Comparison of ENCODE assay signal across 7 mouse cellular contexts in genomic region chr16:23988466-23989208, GRCm38 (mm10). TPM values are rescaled to one million over a fixed set of nuclear protein-coding genes. Genes with fewer than 3 reads are reported as not detected.
DNase-seq lines count a peak whose midpoint lies in the region; ATAC-seq and TF ChIP-seq lines count a peak whose summit lies in the region.

Gene Gm37419 (plus strand): TSS chr16:23988482.
Gene Bcl6 (minus strand): TSS chr16:23988852.

- peak within 1 kb of the TSS; percentile 61 for H3K4me3 ChIP-seq in embryonic facial prominence, embryonic 11.5 days (ENCODE audit: low read depth, low read length)
- H3K4me3 ChIP-seq in heart, adult 2 months = peak within 1 kb of the TSS; percentile 76
- H3K4me3 ChIP-seq in kidney, adult 2 months (ENCODE audit: insufficient read depth, low read depth, low read length) = peak within 1 kb of the TSS; percentile 91
- peak within 1 kb of the TSS; percentile 59 for H3K4me3 ChIP-seq in limb, embryonic 11.5 days (ENCODE audit: low read depth, low read length)
- peak within 1 kb of the TSS; percentile 69 for H3K4me3 ChIP-seq in midbrain, embryonic 13.5 days (replicated peaks)
- peak within 1 kb of the TSS; percentile 70 for H3K4me3 ChIP-seq in small intestine, adult 2 months (ENCODE audit: low read depth, low read length)

- H3K4me1 ChIP-seq in embryonic facial prominence, embryonic 11.5 days (ENCODE audit: control insufficient read depth, insufficient read depth, low read length) = peaks cover 2% of the 10 kb centered on the region; the same call in 1 of the 2 replicates
- peaks cover 2% of the 10 kb centered on the region for H3K4me1 ChIP-seq in heart, adult 2 months (ENCODE audit: control insufficient read depth, insufficient read depth, low read length)
- peaks cover 20% of the 10 kb centered on the region for H3K4me1 ChIP-seq in kidney, adult 2 months (ENCODE audit: control insufficient read depth, insufficient read depth, low read length)
- peaks cover 19% of the 10 kb centered on the region; the same call in 1 of the 2 replicates for H3K4me1 ChIP-seq in limb, embryonic 11.5 days (ENCODE audit: control insufficient read depth, insufficient read depth, low read length)
- H3K4me1 ChIP-seq in midbrain, embryonic 13.5 days (replicated peaks) = peaks cover 40% of the 10 kb centered on the region
- H3K4me1 ChIP-seq in small intestine, adult 2 months (ENCODE audit: control insufficient read depth, insufficient read depth, insufficient read length, low read length) = peaks cover 12% of the 10 kb centered on the region

- no peaks in the 10 kb centered on the region for H3K36me3 ChIP-seq in embryonic facial prominence, embryonic 11.5 days (replicated peaks; ENCODE audit: control insufficient read depth, insufficient read depth, low read depth, low read length)
- no peaks in the 10 kb centered on the region; the same call in none of the 2 replicates for H3K36me3 ChIP-seq in heart, adult 2 months (ENCODE audit: control insufficient read depth, insufficient read depth, low read length)
- H3K36me3 ChIP-seq in kidney, adult 2 months (ENCODE audit: control insufficient read depth, insufficient read depth, low read length) = no peaks in the 10 kb centered on the region
- no peaks in the 10 kb centered on the region for H3K36me3 ChIP-seq in limb, embryonic 11.5 days (ENCODE audit: control insufficient read depth, insufficient read depth, low read length)
- no peaks in the 10 kb centered on the region for H3K36me3 ChIP-seq in midbrain, embryonic 13.5 days
- H3K36me3 ChIP-seq in small intestine, adult 2 months (ENCODE audit: control insufficient read depth, insufficient read depth, low read length) = no peaks in the 10 kb centered on the region

- peak; percentile 83 for DNase-seq in adrenal gland, postnatal 25 days
- DNase-seq in embryonic facial prominence, embryonic 11.5 days (ENCODE audit: low spot score) = peak; percentile 92
- DNase-seq in heart, adult 2 months = peak; percentile 88 to 91
- peak; percentile 95 for DNase-seq in kidney, adult 2 months
- peak; percentile 87 for DNase-seq in limb, embryonic 11.5 days (ENCODE audit: low spot score)

- intact Hi-C loops in heart, adult 2 months (cut with DNase I) = loop anchor here (1.0 to 10.0 kb wide), 7 partner anchors 250 to 1071 kb away; no protein-coding TSS in a partner anchor

- WGBS in embryonic facial prominence, embryonic 11.5 days = under 1% methylated on average over 68 of the region's 68 CpGs
- WGBS in heart, adult 2 months = under 1% methylated on average over 67 of the region's 68 CpGs
- WGBS in kidney, adult 2 months = under 1% methylated on average over 68 of the region's 68 CpGs
- WGBS in limb, embryonic 11.5 days = under 1% methylated on average over 68 of the region's 68 CpGs
- WGBS in midbrain, embryonic 13.5 days = under 1% methylated on average over 68 of the region's 68 CpGs
- under 1% methylated on average over 68 of the region's 68 CpGs for WGBS in small intestine, adult 2 months

- no peaks in the 10 kb centered on the region for H3K79me2 ChIP-seq in heart, adult 2 months (replicated peaks; ENCODE audit: control insufficient read depth, insufficient read depth, low read length)

- peak; percentile 96 for TF ChIP-seq POLR2A in heart, adult 2 months (IDR thresholded peaks at IDR 0.05; ENCODE audit: insufficient read depth, low read depth, low read length)
- TF ChIP-seq POLR2A in kidney, adult 2 months (IDR thresholded peaks at IDR 0.05; ENCODE audit: low read depth, low read length) = peak; percentile 74
- TF ChIP-seq POLR2A in small intestine, adult 2 months (IDR thresholded peaks at IDR 0.05; ENCODE audit: low read depth, low read length) = peak; percentile 92

- H3K9me3 ChIP-seq in embryonic facial prominence, embryonic 11.5 days (replicated peaks; ENCODE audit: control insufficient read depth, low read length) = no peaks in the 10 kb centered on the region
- no peaks in the 10 kb centered on the region for H3K9me3 ChIP-seq in limb, embryonic 11.5 days (ENCODE audit: control insufficient read depth, low read length)
- no peaks in the 10 kb centered on the region for H3K9me3 ChIP-seq in midbrain, embryonic 13.5 days

- ATAC-seq in embryonic facial prominence, embryonic 11.5 days (replicated peaks; ENCODE audit: insufficient number of reproducible peaks, low FRiP score, low TSS enrichment, low read depth) = peak; percentile 81
- ATAC-seq in limb, embryonic 11.5 days (ENCODE audit: insufficient number of reproducible peaks, low FRiP score, low TSS enrichment, low read depth) = peak; percentile 71
- ATAC-seq in midbrain, embryonic 13.5 days = peak; percentile 80

- peak within 1 kb of the TSS; percentile 76 for H3K9ac ChIP-seq in embryonic facial prominence, embryonic 11.5 days (replicated peaks; ENCODE audit: low read length)
- H3K9ac ChIP-seq in heart, adult 2 months (ENCODE audit: low read depth, low read length) = peak within 1 kb of the TSS; percentile 96
- H3K9ac ChIP-seq in limb, embryonic 11.5 days (ENCODE audit: low read length) = peak within 1 kb of the TSS; percentile 86
- peak within 1 kb of the TSS; percentile 81 for H3K9ac ChIP-seq in midbrain, embryonic 13.5 days (replicated peaks)

- TF ChIP-seq EP300 in heart, adult 2 months (IDR thresholded peaks at IDR 0.05; ENCODE audit: insufficient read depth, low read depth, low read length) = peak; percentile 49; the same call in 1 of the 2 replicates

- peak within 1 kb of the TSS; percentile 97 for H3K4me2 ChIP-seq in embryonic facial prominence, embryonic 11.5 days (ENCODE audit: low read depth, low read length)
- peak within 1 kb of the TSS; percentile 87 for H3K4me2 ChIP-seq in limb, embryonic 11.5 days (ENCODE audit: low read depth, severe bottlenecking)
- peak within 1 kb of the TSS; percentile 91 for H3K4me2 ChIP-seq in midbrain, embryonic 13.5 days (replicated peaks)

- H3K27me3 ChIP-seq in embryonic facial prominence, embryonic 11.5 days (ENCODE audit: control insufficient read depth, insufficient read depth, low read length) = peaks cover 5% of the 10 kb centered on the region
- H3K27me3 ChIP-seq in heart, adult 2 months (ENCODE audit: control insufficient read depth, insufficient read depth, low read length) = no peaks in the 10 kb centered on the region; the same call in 1 of the 2 replicates
- no peaks in the 10 kb centered on the region for H3K27me3 ChIP-seq in kidney, adult 2 months (replicated peaks; ENCODE audit: control insufficient read depth, insufficient read depth, low read length)
- H3K27me3 ChIP-seq in limb, embryonic 11.5 days (ENCODE audit: control insufficient read depth, insufficient read depth, low read length) = peaks cover 10% of the 10 kb centered on the region; the same call in 1 of the 2 replicates
- peaks cover 41% of the 10 kb centered on the region for H3K27me3 ChIP-seq in midbrain, embryonic 13.5 days
- H3K27me3 ChIP-seq in small intestine, adult 2 months (ENCODE audit: control insufficient read depth, insufficient read depth, low read length) = no peaks in the 10 kb centered on the region

- peak within 1 kb of the TSS; percentile 96 for H3K27ac ChIP-seq in embryonic facial prominence, embryonic 11.5 days (replicated peaks; ENCODE audit: low read depth, low read length)
- H3K27ac ChIP-seq in heart, adult 2 months = peak within 1 kb of the TSS; percentile 99
- peak within 1 kb of the TSS; percentile 98 for H3K27ac ChIP-seq in kidney, adult 2 months (ENCODE audit: insufficient read depth, low read depth, low read length)
- H3K27ac ChIP-seq in limb, embryonic 11.5 days (replicated peaks; ENCODE audit: low read depth, low read length) = peak within 1 kb of the TSS; percentile 99
- peak within 1 kb of the TSS; percentile 98 for H3K27ac ChIP-seq in midbrain, embryonic 13.5 days
- H3K27ac ChIP-seq in small intestine, adult 2 months (ENCODE audit: insufficient read depth, low read depth, low read length) = peak within 1 kb of the TSS; percentile 98

- peak; percentile 18; the same call in 1 of the 2 replicates for TF ChIP-seq CTCF in heart, adult 2 months (IDR thresholded peaks at IDR 0.05)
- TF ChIP-seq CTCF in kidney, adult 2 months (conservative IDR thresholded peaks at IDR 0.05; ENCODE audit: insufficient read depth, insufficient read length, low read depth, low read length) = no peak
- TF ChIP-seq CTCF in small intestine, adult 2 months (IDR thresholded peaks at IDR 0.05; ENCODE audit: extremely low read depth, insufficient read length, insufficient replicate concordance, low read depth, low read length) = no peak

RNA-seq across cellular contexts. Expression of gene Gm37419, which starts in this region (rescaled TPM):
- not detected in 2 replicates for total RNA-seq in adrenal gland, postnatal 25 days (2021)
- not detected in 2 replicates for polyA plus RNA-seq in embryonic facial prominence, embryonic 11.5 days (2014; fragmentation: Nextera tagmentation; extraction: Ambion mirVana)
- not detected for total RNA-seq in heart, adult 2 months (2021)
- polyA plus RNA-seq in heart, adult 2 months (2012; rRNA removed) = not detected in 2 replicates
- polyA plus RNA-seq in kidney, adult 2 months (2012; rRNA removed) = not detected in 2 replicates
- not detected in 2 replicates for polyA plus RNA-seq in limb, embryonic 11.5 days (2014; fragmentation: Nextera tagmentation; extraction: Ambion mirVana)
- polyA plus RNA-seq in midbrain, embryonic 13.5 days (2015; fragmentation: Nextera tagmentation; extraction: Ambion mirVana) = not detected in 2 replicates
- polyA plus RNA-seq in small intestine, adult 2 months (2012; rRNA removed) = not detected in 2 replicates

RNA-seq across cellular contexts. Expression of gene Bcl6, which starts in this region (rescaled TPM):
- total RNA-seq in adrenal gland, postnatal 25 days (2021) = 47.5 and 61.7 TPM in 2 replicates
- polyA plus RNA-seq in embryonic facial prominence, embryonic 11.5 days (2014; fragmentation: Nextera tagmentation; extraction: Ambion mirVana) = 0.25 and 0.56 TPM in 2 replicates
- 10 to 100 TPM; 15.4 to 21.7 TPM for total RNA-seq in heart, adult 2 months (2021)
- polyA plus RNA-seq in heart, adult 2 months (2012; rRNA removed) = 16.5 and 17.8 TPM in 2 replicates
- 11.7 and 13.0 TPM in 2 replicates for polyA plus RNA-seq in kidney, adult 2 months (2012; rRNA removed)
- polyA plus RNA-seq in limb, embryonic 11.5 days (2014; fragmentation: Nextera tagmentation; extraction: Ambion mirVana) = 0.23 and 0.24 TPM in 2 replicates
- 0.22 and 0.24 TPM in 2 replicates for polyA plus RNA-seq in midbrain, embryonic 13.5 days (2015; fragmentation: Nextera tagmentation; extraction: Ambion mirVana)
- 4.1 and 12.2 TPM in 2 replicates for polyA plus RNA-seq in small intestine, adult 2 months (2012; rRNA removed)

Comparison
In these comparisons a context has a peak if more than half of its experiments do, and no peak if none do; other contexts are left out.
1. Peak in every context shown above with its lines: DNase-seq, ATAC-seq, H3K4me3 ChIP-seq and H3K27ac ChIP-seq.
2. Peak in DNase-seq, ATAC-seq, H3K4me3 ChIP-seq, H3K27ac ChIP-seq, H3K9ac ChIP-seq and H3K4me2 ChIP-seq in embryonic facial prominence, embryonic 11.5 days; RNA of the genes that start here not detected or under 1 TPM.
3. Peak in DNase-seq, ATAC-seq, H3K4me3 ChIP-seq, H3K27ac ChIP-seq, H3K9ac ChIP-seq and H3K4me2 ChIP-seq in limb, embryonic 11.5 days; RNA of the genes that start here not detected or under 1 TPM.
4. Peak in ATAC-seq, H3K4me3 ChIP-seq, H3K27ac ChIP-seq, H3K9ac ChIP-seq and H3K4me2 ChIP-seq in midbrain, embryonic 13.5 days; RNA of the genes that start here not detected or under 1 TPM.